8 mouse cellular contexts compared by ENCODE assay signal in genomic region chr11:54927346-54928140, GRCm38 (mm10). TPM values are rescaled to one million over a fixed set of nuclear protein-coding genes. Genes with fewer than 3 reads are reported as not detected.
DNase-seq lines count a peak whose midpoint lies in the region; ATAC-seq and TF ChIP-seq lines count a peak whose summit lies in the region.

No protein-coding gene starts in this region.

- WGBS in kidney, embryonic 15.5 days = 80% methylated on average over 14 of the region's 14 CpGs
- WGBS in liver, embryonic 14.5 days (ENCODE audit: insufficient replicate concordance) = 75% methylated on average over 14 of the region's 14 CpGs

- peak; percentile 78 for TF ChIP-seq CTCF in cortical plate, adult 2 months (IDR thresholded peaks at IDR 0.05; ENCODE audit: extremely low read depth, insufficient read depth, low read length)
- peak; percentile 93 for TF ChIP-seq CTCF in liver, embryonic 14.5 days (IDR thresholded peaks at IDR 0.05; ENCODE audit: low read depth)

- H3K9me3 ChIP-seq in kidney, embryonic 15.5 days (replicated peaks) = no peaks in the 10 kb centered on the region
- H3K9me3 ChIP-seq in liver, embryonic 14.5 days (ENCODE audit: control insufficient read depth, low read length) = no peaks in the 10 kb centered on the region

- peak; percentile 67 for DNase-seq in heart, adult 8-10 months (ENCODE audit: low spot score)
- peak; percentile 24 to 44 (median 26) for DNase-seq in liver, embryonic 14.5 days (ENCODE audit: low read depth in 3 of 3, low spot score in 3 of 3)
- peak; percentile 18 for DNase-seq in retina, adult 2 months (ENCODE audit: low read depth, low spot score)
- peak; percentile 67 for DNase-seq in thymus, postnatal 25 days

- TF ChIP-seq POLR2A in cortical plate, adult 2 months (IDR thresholded peaks at IDR 0.05; ENCODE audit: extremely low read depth, insufficient read depth, low read length) = no peak

- no peak overlapping the region for H3K27ac ChIP-seq in cortical plate, adult 2 months (ENCODE audit: insufficient read depth, low read length)
- no peak overlapping the region for H3K27ac ChIP-seq in kidney, embryonic 15.5 days
- H3K27ac ChIP-seq in liver, embryonic 14.5 days = no peak overlapping the region

- TF ChIP-seq EP300 in liver, embryonic 14.5 days (IDR thresholded peaks at IDR 0.05; ENCODE audit: low read depth) = no peak

- no peaks in the 10 kb centered on the region for H3K27me3 ChIP-seq in kidney, embryonic 15.5 days
- no peaks in the 10 kb centered on the region for H3K27me3 ChIP-seq in liver, embryonic 14.5 days (ENCODE audit: control insufficient read depth, insufficient read depth, low read length)

- peaks cover 92% of the 10 kb centered on the region for H3K36me3 ChIP-seq in kidney, embryonic 15.5 days
- H3K36me3 ChIP-seq in liver, embryonic 14.5 days (replicated peaks; ENCODE audit: control insufficient read depth, insufficient read depth, low read depth) = no peaks in the 10 kb centered on the region

- peak; percentile 46 for ATAC-seq in CD4-positive, CD25-positive, alpha-beta regulatory T cell, adult 4 months
- peak; percentile 40 for ATAC-seq in activated CD4-positive, CD25-positive, alpha-beta regulatory T cell, adult 4 months
- peak; percentile 46; the same call in 1 of the 2 replicates for ATAC-seq in kidney, embryonic 15.5 days (replicated peaks; ENCODE audit: low FRiP score)
- ATAC-seq in liver, embryonic 14.5 days (ENCODE audit: insufficient read depth) = peak; percentile 33; the same call in 1 of the 2 replicates

- H3K4me1 ChIP-seq in cortical plate, adult 2 months (ENCODE audit: control insufficient read depth, insufficient read depth, low read length) = no peaks in the 10 kb centered on the region
- 0 out of 2 replicates have a peak, but pooled peaks cover 8% of the 10 kb centered on the region for H3K4me1 ChIP-seq in kidney, embryonic 15.5 days
- no peaks in the 10 kb centered on the region for H3K4me1 ChIP-seq in liver, embryonic 14.5 days (replicated peaks; ENCODE audit: control insufficient read depth in 2 of 2, insufficient read depth in 2 of 2, low read length in 1 of 2)

- no peak overlapping the region for H3K4me3 ChIP-seq in cortical plate, adult 2 months (ENCODE audit: insufficient read depth, low read length)
- H3K4me3 ChIP-seq in kidney, embryonic 15.5 days (replicated peaks) = no peak overlapping the region
- no peak overlapping the region for H3K4me3 ChIP-seq in liver, embryonic 14.5 days (ENCODE audit: insufficient read depth in 1 of 2, low read depth in 2 of 2, low read length in 2 of 2)

- no peak overlapping the region for H3K4me2 ChIP-seq in kidney, embryonic 15.5 days
- no peak overlapping the region for H3K4me2 ChIP-seq in liver, embryonic 14.5 days (ENCODE audit: low read depth)

- no peak overlapping the region for H3K9ac ChIP-seq in kidney, embryonic 15.5 days
- no peak overlapping the region for H3K9ac ChIP-seq in liver, embryonic 14.5 days (replicated peaks)

RNA-seq across cellular contexts. Expression of gene Gpx3, which starts 25.3 kb away (rescaled TPM):
- 1 to 10 TPM; 1.2 to 1.3 TPM for polyA plus RNA-seq in CD4-positive, CD25-positive, alpha-beta regulatory T cell, adult 4 months (2017; shearing (Covaris generic))
- polyA plus RNA-seq in activated CD4-positive, CD25-positive, alpha-beta regulatory T cell, adult 4 months (2017; shearing (Covaris generic)) = 1 to 10 TPM in 1 of 2 experiments, under 1 TPM in 1; 0.90 to 1.1 TPM
- 4.1 and 5.9 TPM in 2 replicates for polyA plus RNA-seq in cortical plate, adult 2 months (2012; rRNA removed)
- 100 to 1,000 TPM; 188 to 354 (median 218) TPM for total RNA-seq in heart, adult 8-10 months (2022)
- 156 and 157 TPM in 2 replicates for polyA plus RNA-seq in kidney, embryonic 15.5 days (2015; fragmentation: Nextera tagmentation; extraction: Ambion mirVana)
- polyA plus RNA-seq in liver, embryonic 14.5 days (2012; rRNA removed) = 8.3 and 10.6 TPM in 2 replicates
- polyA plus RNA-seq in liver, embryonic 14.5 days (2014; fragmentation: Nextera tagmentation; extraction: Ambion mirVana) = 26.4 and 27.0 TPM in 2 replicates

RNA-seq across cellular contexts. Expression of gene Tnip1, which starts 35.2 kb away (rescaled TPM):
- polyA plus RNA-seq in CD4-positive, CD25-positive, alpha-beta regulatory T cell, adult 4 months (2017; shearing (Covaris generic)) = 100 to 1,000 TPM in 1 of 2 experiments, 10 to 100 TPM in 1; 97.4 to 167 TPM
- 10 to 100 TPM; 81.5 to 98.2 TPM for polyA plus RNA-seq in activated CD4-positive, CD25-positive, alpha-beta regulatory T cell, adult 4 months (2017; shearing (Covaris generic))
- polyA plus RNA-seq in cortical plate, adult 2 months (2012; rRNA removed) = 22.7 and 25.3 TPM in 2 replicates
- 10 to 100 TPM; 30.7 to 41.6 (median 35.2) TPM for total RNA-seq in heart, adult 8-10 months (2022)
- polyA plus RNA-seq in kidney, embryonic 15.5 days (2015; fragmentation: Nextera tagmentation; extraction: Ambion mirVana) = 16.8 and 20.7 TPM in 2 replicates
- polyA plus RNA-seq in liver, embryonic 14.5 days (2012; rRNA removed) = 3.4 and 5.2 TPM in 2 replicates
- polyA plus RNA-seq in liver, embryonic 14.5 days (2014; fragmentation: Nextera tagmentation; extraction: Ambion mirVana) = 3.6 and 3.7 TPM in 2 replicates
